Mouse (Mus musculus) natural killer cell, adult 2 months (primary cell): ENCODE results near the gene Prss38.

Experiments used
- DNase-seq, 2 experiments: peaks; one replicate each; pipeline ENCODE4 v3.0.0; 2022; ENCODE audit warnings: low spot score in 2 of 2

Gene Prss38

GRCm38 (mm10) chr11:59324777-59325176, 50.7 kb downstream of the Prss38 start:
- DNase-seq, result no peak

- no peak for DNase-seq
Measured at GRCm38 (mm10) chr11:59322988-59323387, 52.5 kb downstream of the Prss38 start.
